Mouse (Mus musculus): ENCODE measurements around the gene Rnf7. TPM values are rescaled to one million over a fixed set of nuclear protein-coding genes. Genes with fewer than 3 reads are reported as not detected.

Rnf7 gene
- total RNA-seq, 2 experiments from 2014 or later: 59.8 to 64.8 TPM

Other genes starting within 250 kb of the Rnf7 start
- 100 to 1,000 TPM in 1 of 2 experiments, 10 to 100 TPM in 1; 89.6 to 100 TPM for gene Atp1b3, start 114.2 kb downstream of the Rnf7 start, total RNA-seq (2021)
- gene Gm28729, start 46.6 kb upstream of the Rnf7 start, total RNA-seq (2021): under 1 TPM; 0.16 to 0.42 TPM
- gene Rasa2, start 152.9 kb upstream of the Rnf7 start, total RNA-seq (2021): 10 to 100 TPM; 43.6 to 43.9 TPM